Mouse (Mus musculus) erythroid progenitor cell, adult 5-6 weeks (primary cell): ENCODE data around the gene Olfr948. TPM values are rescaled to one million over a fixed set of nuclear protein-coding genes. Genes with fewer than 3 reads are reported as not detected.

Experiments used
- ATAC-seq: replicated peaks from 2 replicates; pipeline ENCODE4 v1.8.0; 2016; ENCODE audit warnings: moderate number of reproducible peaks, mild to moderate bottlenecking, moderate TSS enrichment, inconsistent platforms; ENCODE audit not compliant: poor library complexity, low FRiP score, severe bottlenecking
- total RNA-seq, 2 experiments: library from RNA; stranded (forward) in 1 of 2; stranded (reverse) in 1 of 2; fragments of 150-400 nt in 1 of 2; fragments of 186-747, 209-891 nt in 1 of 2; gene quantifications; 2 replicates each; pipeline versions ENCODE4 v1.2.3 to v1.2.4; 2015 to 2017; ENCODE audit warnings: low replicate concordance in 2 of 2

Olfr948 gene
- total RNA-seq (2015; ENCODE audit: low replicate concordance) (not detected in 2 replicates), total RNA-seq (2017; ENCODE audit: low replicate concordance) (not detected in 2 replicates)

GRCm38 (mm10) chr9:39325945-39326344, at the start of gene Olfr948:
Olfr948 (minus strand) TSS chr9:39326045.
- ATAC-seq = no peak

GRCm38 (mm10) chr9:39287136-39287535, 38.7 kb downstream of the Olfr948 start:
- no peak for ATAC-seq

GRCm38 (mm10) chr9:39276718-39277117, 49.1 kb downstream of the Olfr948 start, which contains the start of gene Olfr945:
Olfr945 (minus strand) TSS chr9:39276818.
- ATAC-seq = no peak

Other genes starting within 250 kb of the Olfr948 start
- gene Olfr938, start 247.2 kb downstream of the Olfr948 start, total RNA-seq (2015; ENCODE audit: low replicate concordance) = not detected in 2 replicates
- gene Olfr938, start 247.2 kb downstream of the Olfr948 start, total RNA-seq (2017; ENCODE audit: low replicate concordance) = not detected in 2 replicates
- not detected in 2 replicates for gene Olfr27, start 197.9 kb downstream of the Olfr948 start, total RNA-seq (2015; ENCODE audit: low replicate concordance)
- gene Olfr27, start 197.9 kb downstream of the Olfr948 start, total RNA-seq (2017; ENCODE audit: low replicate concordance) = not detected in 2 replicates
- not detected in 2 replicates for gene Olfr943, start 159.7 kb downstream of the Olfr948 start, total RNA-seq (2015; ENCODE audit: low replicate concordance)
- not detected in 2 replicates for gene Olfr943, start 159.7 kb downstream of the Olfr948 start, total RNA-seq (2017; ENCODE audit: low replicate concordance)
- gene Olfr944, start 124.1 kb downstream of the Olfr948 start, total RNA-seq (2015; ENCODE audit: low replicate concordance) = not detected in 2 replicates
- gene Olfr944, start 124.1 kb downstream of the Olfr948 start, total RNA-seq (2017; ENCODE audit: low replicate concordance) = not detected in 2 replicates
- gene Olfr1537, start 76.1 kb downstream of the Olfr948 start, total RNA-seq (2015; ENCODE audit: low replicate concordance) = not detected in 2 replicates
- not detected in 2 replicates for gene Olfr1537, start 76.1 kb downstream of the Olfr948 start, total RNA-seq (2017; ENCODE audit: low replicate concordance)
- gene Olfr945, start 49.2 kb downstream of the Olfr948 start, total RNA-seq (2015; ENCODE audit: low replicate concordance) = not detected in 2 replicates
- gene Olfr945, start 49.2 kb downstream of the Olfr948 start, total RNA-seq (2017; ENCODE audit: low replicate concordance) = not detected in 2 replicates
- gene Olfr951, start 61.4 kb upstream of the Olfr948 start, total RNA-seq (2015; ENCODE audit: low replicate concordance) = not detected in 2 replicates
- not detected in 2 replicates for gene Olfr951, start 61.4 kb upstream of the Olfr948 start, total RNA-seq (2017; ENCODE audit: low replicate concordance)
- gene Olfr952, start 101.1 kb upstream of the Olfr948 start, total RNA-seq (2015; ENCODE audit: low replicate concordance) = not detected in 2 replicates
- not detected in 2 replicates for gene Olfr952, start 101.1 kb upstream of the Olfr948 start, total RNA-seq (2017; ENCODE audit: low replicate concordance)
- gene Olfr954, start 130.7 kb upstream of the Olfr948 start, total RNA-seq (2015; ENCODE audit: low replicate concordance) = not detected in 2 replicates
- not detected in 2 replicates for gene Olfr954, start 130.7 kb upstream of the Olfr948 start, total RNA-seq (2017; ENCODE audit: low replicate concordance)
- gene Olfr955, start 145.9 kb upstream of the Olfr948 start, total RNA-seq (2015; ENCODE audit: low replicate concordance) = not detected in 2 replicates
- gene Olfr955, start 145.9 kb upstream of the Olfr948 start, total RNA-seq (2017; ENCODE audit: low replicate concordance) = not detected in 2 replicates
- not detected in 2 replicates for gene Olfr44, start 167.9 kb upstream of the Olfr948 start, total RNA-seq (2015; ENCODE audit: low replicate concordance)
- gene Olfr44, start 167.9 kb upstream of the Olfr948 start, total RNA-seq (2017; ENCODE audit: low replicate concordance) = not detected in 2 replicates
- gene Olfr957, start 189.8 kb upstream of the Olfr948 start, total RNA-seq (2015; ENCODE audit: low replicate concordance) = not detected in 2 replicates
- gene Olfr957, start 189.8 kb upstream of the Olfr948 start, total RNA-seq (2017; ENCODE audit: low replicate concordance) = not detected in 2 replicates
- not detected in 2 replicates for gene Olfr958, start 228.0 kb upstream of the Olfr948 start, total RNA-seq (2015; ENCODE audit: low replicate concordance)
- gene Olfr958, start 228.0 kb upstream of the Olfr948 start, total RNA-seq (2017; ENCODE audit: low replicate concordance) = not detected in 2 replicates
- gene Olfr959, start 249.5 kb upstream of the Olfr948 start, total RNA-seq (2015; ENCODE audit: low replicate concordance) = not detected in 2 replicates
- gene Olfr959, start 249.5 kb upstream of the Olfr948 start, total RNA-seq (2017; ENCODE audit: low replicate concordance) = not detected in 2 replicates